Comparison of ENCODE assay signal across 8 mouse cellular contexts in the genomic region with DNA sequence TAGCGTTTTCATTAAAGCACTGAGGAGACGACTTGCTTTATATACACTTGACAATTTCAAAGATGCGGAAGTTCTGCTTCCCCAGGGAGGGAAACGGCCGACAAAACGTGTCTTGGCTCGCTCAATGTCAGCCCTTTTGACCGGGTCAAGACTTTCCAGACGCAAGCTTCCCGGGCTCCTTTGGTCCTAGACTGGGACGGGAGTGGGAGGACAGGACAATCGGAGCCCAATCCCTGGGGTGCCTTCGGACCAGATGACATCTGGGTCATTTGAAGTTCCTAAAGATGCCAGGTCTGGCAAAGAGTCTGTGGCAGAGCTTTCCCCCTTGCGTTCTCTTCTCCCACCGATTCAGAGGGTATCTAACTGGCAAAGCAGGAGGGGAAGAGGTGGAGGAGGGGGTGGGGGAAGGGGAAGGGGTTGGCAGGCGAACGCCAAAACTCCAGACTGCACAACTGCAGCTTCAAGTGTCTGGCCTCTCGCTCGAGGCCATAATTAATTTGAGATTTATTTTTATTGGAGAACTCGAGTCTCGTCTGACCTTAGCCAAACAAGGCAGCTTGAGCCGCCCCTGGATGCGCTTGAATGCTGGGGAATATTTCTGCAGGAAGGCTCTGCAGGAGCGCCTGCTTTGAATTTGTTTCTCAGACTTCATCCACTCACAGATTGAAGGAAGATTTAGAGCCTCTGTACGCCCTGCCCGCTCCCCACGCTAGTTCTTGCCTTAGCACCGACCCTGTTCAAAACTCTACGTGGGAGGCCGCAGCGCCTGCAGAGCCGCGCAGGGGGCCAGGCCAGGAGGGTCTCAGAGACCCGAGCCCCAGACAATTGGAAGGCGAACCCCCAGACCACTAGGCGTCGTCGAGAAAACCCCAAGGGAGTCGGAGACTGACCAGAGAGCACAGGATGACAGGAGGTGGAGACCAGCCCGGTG. TPM values are rescaled to one million over a fixed set of nuclear protein-coding genes. Genes with fewer than 3 reads are reported as not detected.
DNase-seq lines count a peak whose midpoint lies in the region; ATAC-seq and TF ChIP-seq lines count a peak whose summit lies in the region.

No protein-coding gene starts in this region.

- ATAC-seq in midbrain, postnatal 0 days (ENCODE audit: low FRiP score), result no peak

- peaks cover 66% of the 10 kb centered on the region for H3K27me3 ChIP-seq in midbrain, postnatal 0 days (ENCODE audit: insufficient read depth, low read length)

- DNase-seq in spleen, postnatal 36 days (ENCODE audit: low spot score in 2 of 2), result peak; percentile 32 to 47
- no peak for DNase-seq in spleen, adult 12 weeks (ENCODE audit: low spot score)
- peak; percentile 33 for DNase-seq in heart, postnatal 25 days (ENCODE audit: low spot score)
- DNase-seq in kidney, postnatal 4 days, result peak; percentile 72 to 80
- no peak for DNase-seq in midbrain, postnatal 0 days (ENCODE audit: low spot score)
- no peak for DNase-seq in cerebellum, postnatal 36 days
- no peak for DNase-seq in ovary, postnatal 10 days (ENCODE audit: low spot score)
- DNase-seq in left cerebral cortex, adult 9 months (ENCODE audit: low spot score in 2 of 2), result no peak

- intact Hi-C loops in heart, postnatal 25 days (cut with DNase I), result loop anchor here (5.0 kb wide), 1 partner anchor 98 kb away; no protein-coding TSS in a partner anchor

- peak overlapping the region; percentile 15; the same call in 1 of the 2 replicates for H3K4me2 ChIP-seq in midbrain, postnatal 0 days (ENCODE audit: low read depth, low read length, poor library complexity, severe bottlenecking)

- peaks cover 10% of the 10 kb centered on the region for H3K4me1 ChIP-seq in midbrain, postnatal 0 days (ENCODE audit: insufficient read depth, low read length)

- no peak overlapping the region for H3K27ac ChIP-seq in midbrain, postnatal 0 days (ENCODE audit: low read depth, low read length)

- no peak overlapping the region for H3K9ac ChIP-seq in midbrain, postnatal 0 days (replicated peaks; ENCODE audit: low read length, poor library complexity, severe bottlenecking)

- no peak for TF ChIP-seq CTCF in midbrain, postnatal 0 days (IDR thresholded peaks at IDR 0.05)

- no peaks in the 10 kb centered on the region for H3K36me3 ChIP-seq in midbrain, postnatal 0 days (ENCODE audit: insufficient read depth, low read length)

- WGBS in midbrain, postnatal 0 days, result 3% methylated on average over 40 of the region's 40 CpGs

- H3K9me3 ChIP-seq in midbrain, postnatal 0 days (ENCODE audit: low read length), result no peaks in the 10 kb centered on the region

- H3K4me3 ChIP-seq in midbrain, postnatal 0 days (ENCODE audit: low read depth, low read length), result 0 out of 2 replicates have a peak overlapping the region, but pooled peaks have one; percentile 6

RNA-seq across cellular contexts. Expression of a gene that starts 2.3 kb away (rescaled TPM):
- 10 to 100 TPM; 26.4 to 28.2 TPM for total RNA-seq in heart, postnatal 25 days (2021)
- total RNA-seq in midbrain, postnatal 0 days (2014; rRNA removed), result 8.4 and 9.1 TPM in 2 replicates
- 5.5 and 5.9 TPM in 2 replicates for polyA plus RNA-seq in midbrain, postnatal 0 days (2015; fragmentation: Nextera tagmentation; extraction: Ambion mirVana)

Comparison
In these comparisons a context has a peak if more than half of its experiments do, and no peak if none do; other contexts are left out.
1. DNase-seq: peak in spleen, postnatal 36 days (2 of 2), heart, postnatal 25 days (single experiment) and kidney, postnatal 4 days (2 of 2); none in spleen, adult 12 weeks (single experiment), midbrain, postnatal 0 days (single experiment), cerebellum, postnatal 36 days (0 of 2), ovary, postnatal 10 days (single experiment) and left cerebral cortex, adult 9 months (0 of 2).